Mouse (Mus musculus) natural killer cell, adult 2 months (primary cell): ENCODE data around the gene P2rx5.

Source experiments
- DNase-seq, 2 experiments: peaks; one replicate each; pipeline ENCODE4 v3.0.0; 2022; ENCODE audit warnings: low spot score in 2 of 2

P2rx5 gene

GRCm38 (mm10) chr11:73159957-73160810, at the start of gene P2rx5:
TSS of gene P2rx5 (plus strand) at chr11:73160421.
- no peak for DNase-seq

- no peak for DNase-seq
Measured at GRCm38 (mm10) chr11:73111414-73111813, 48.8 kb upstream of the P2rx5 start.

- DNase-seq, result no peak
Measured at GRCm38 (mm10) chr11:73126495-73126894, 33.7 kb upstream of the P2rx5 start.

GRCm38 (mm10) chr11:73131020-73131419, 29.2 kb upstream of the P2rx5 start:
- DNase-seq, result peak; percentile 46 to 53

GRCm38 (mm10) chr11:73132999-73133398, 27.2 kb upstream of the P2rx5 start:
- peak; percentile 26 to 47 for DNase-seq

GRCm38 (mm10) chr11:73134222-73134621, 26.0 kb upstream of the P2rx5 start:
- no peak for DNase-seq

GRCm38 (mm10) chr11:73136587-73136986, 23.6 kb upstream of the P2rx5 start:
- DNase-seq, result no peak

- DNase-seq, result no peak
Measured at GRCm38 (mm10) chr11:73137116-73137515, 23.1 kb upstream of the P2rx5 start.

- peak; percentile 86 to 92 for DNase-seq
Measured at GRCm38 (mm10) chr11:73137591-73138501, 22.4 kb upstream of the P2rx5 start, which contains the start of gene Haspin. TSS of gene Haspin (minus strand) at chr11:73138294.

GRCm38 (mm10) chr11:73144261-73144681, 15.9 kb upstream of the P2rx5 start:
- DNase-seq, result no peak

GRCm38 (mm10) chr11:73146026-73146974, 13.9 kb upstream of the P2rx5 start:
- no peak for DNase-seq

GRCm38 (mm10) chr11:73146975-73147365, 13.3 kb upstream of the P2rx5 start:
- no peak for DNase-seq

GRCm38 (mm10) chr11:73148209-73148608, 12.0 kb upstream of the P2rx5 start:
- no peak for DNase-seq

GRCm38 (mm10) chr11:73155071-73155470, 5.2 kb upstream of the P2rx5 start:
- DNase-seq, result no peak

- DNase-seq, result no peak
Measured at GRCm38 (mm10) chr11:73160811-73161200, 585 bp downstream of the P2rx5 start.

- no peak for DNase-seq
Measured at GRCm38 (mm10) chr11:73161616-73162015, 1.4 kb downstream of the P2rx5 start.

- DNase-seq, result no peak
Measured at GRCm38 (mm10) chr11:73162284-73162683, 2.1 kb downstream of the P2rx5 start.

GRCm38 (mm10) chr11:73168071-73168470, 7.8 kb downstream of the P2rx5 start:
- DNase-seq, result no peak

- no peak for DNase-seq
Measured at GRCm38 (mm10) chr11:73168576-73168975, 8.4 kb downstream of the P2rx5 start.

- DNase-seq, result peak; percentile 26 to 52
Measured at GRCm38 (mm10) chr11:73169231-73169630, 9.0 kb downstream of the P2rx5 start.

- no peak for DNase-seq
Measured at GRCm38 (mm10) chr11:73172186-73172585, 12.0 kb downstream of the P2rx5 start.
